Mouse (Mus musculus): ENCODE measurements at regions not wholly inside any gene's neighbourhood (a gene's known extent, or its start where the extent isn't known, plus 50 kb on each side); places are given as distances from the start of the nearest gene placed in this dataset.

DNA sequence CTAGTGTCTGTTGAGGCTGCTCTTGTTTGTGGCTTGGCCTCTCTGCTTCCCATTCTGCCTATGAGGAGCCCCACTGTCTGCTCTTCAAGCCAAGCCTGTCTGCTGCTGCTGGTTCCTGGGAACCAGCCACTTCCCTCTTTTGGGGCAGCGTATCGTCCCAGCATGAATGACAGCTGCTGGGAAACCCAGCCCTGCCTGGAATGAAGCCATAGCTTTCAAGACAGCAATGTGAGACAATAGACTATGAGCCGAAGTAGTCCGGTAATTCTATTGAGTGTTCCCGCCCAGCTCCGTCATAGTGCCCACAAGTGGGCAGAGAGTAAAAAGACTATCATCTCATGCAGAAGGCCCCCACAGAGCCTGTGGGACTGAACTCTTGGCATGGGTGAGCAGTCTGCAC, 80.4 kb downstream of the Cyp26a1 start:
- Histone ChIP-seq H3K79me2 (ENCODE audit: control insufficient read depth, insufficient read depth) (no peaks in the 10 kb centered on the region), H3K36me3 (ENCODE audit: control insufficient read depth, insufficient read depth) (no peaks in the 10 kb centered on the region), H3ac (ENCODE audit: control insufficient read depth, insufficient read length, low read depth) (no peak overlapping the region), H3K27me3 (ENCODE audit: control insufficient read depth, insufficient read depth, insufficient read length) (no peaks in the 10 kb centered on the region), H3K4me3 (ENCODE audit: insufficient read depth, poor library complexity, severe bottlenecking) (no peak overlapping the region), H3K79me3 (ENCODE audit: low read depth) (no peaks in the 10 kb centered on the region)
- TF ChIP-seq CTCF (IDR thresholded peaks at IDR 0.05; ENCODE audit: control insufficient read depth, insufficient read depth, insufficient read length) (no peak), MYOD1 (IDR thresholded peaks at IDR 0.05; ENCODE audit: control insufficient read depth, insufficient read length, low read depth) (no peak), USF1 (IDR thresholded peaks at IDR 0.05; ENCODE audit: low read depth) (no peak), MAX (IDR thresholded peaks at IDR 0.05) (no peak), CEBPB (IDR thresholded peaks at IDR 0.05; ENCODE audit: low read depth) (no peak), MYOG (IDR thresholded peaks at IDR 0.05; ENCODE audit: control insufficient read depth, extremely low read depth, insufficient read length) (no peak)

DNA sequence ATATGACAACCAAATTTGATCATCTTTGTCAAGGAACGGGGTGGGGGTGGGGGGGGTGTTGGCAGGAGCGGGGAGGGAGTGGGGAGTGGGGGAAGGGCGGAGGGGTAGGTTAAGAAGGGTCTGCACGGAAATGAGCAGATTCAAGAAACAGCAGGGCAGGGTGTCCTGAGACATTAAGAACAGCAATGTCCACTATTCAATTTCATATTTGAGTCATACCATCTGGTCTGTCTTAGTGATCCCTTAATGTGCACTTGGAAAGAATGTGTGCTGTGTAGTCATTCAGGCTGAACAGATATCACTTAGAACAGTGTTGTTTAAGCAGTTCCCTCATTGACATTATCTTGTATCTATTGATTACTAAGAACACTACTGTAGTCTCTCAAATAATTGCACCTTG, 81.0 kb downstream of the Cyp26a1 start:
- H3K27me3 ChIP-seq (ENCODE audit: control insufficient read depth, insufficient read depth, insufficient read length): no peaks in the 10 kb centered on the region
- no peaks in the 10 kb centered on the region for H3K36me3 ChIP-seq (ENCODE audit: control insufficient read depth, insufficient read depth)
- TF ChIP-seq MAX (IDR thresholded peaks at IDR 0.05): no peak
- no peaks in the 10 kb centered on the region for H3K79me3 ChIP-seq (ENCODE audit: low read depth)
- no peak overlapping the region for H3ac ChIP-seq (ENCODE audit: control insufficient read depth, insufficient read length, low read depth)
- H3K4me3 ChIP-seq (ENCODE audit: insufficient read depth, poor library complexity, severe bottlenecking): no peak overlapping the region
- H3K79me2 ChIP-seq (ENCODE audit: control insufficient read depth, insufficient read depth): no peaks in the 10 kb centered on the region

- Histone ChIP-seq H3K79me2 (ENCODE audit: control insufficient read depth, insufficient read depth) (no peaks in the 10 kb centered on the region), H3ac (ENCODE audit: control insufficient read depth, insufficient read length, low read depth) (no peak overlapping the region), H3K4me3 (ENCODE audit: insufficient read depth, poor library complexity, severe bottlenecking) (no peak overlapping the region), H3K79me3 (ENCODE audit: low read depth) (no peaks in the 10 kb centered on the region), H3K36me3 (ENCODE audit: control insufficient read depth, insufficient read depth) (no peaks in the 10 kb centered on the region), H3K27me3 (ENCODE audit: control insufficient read depth, insufficient read depth, insufficient read length) (no peaks in the 10 kb centered on the region)
- TF ChIP-seq MAX (IDR thresholded peaks at IDR 0.05) (no peak), CTCF (IDR thresholded peaks at IDR 0.05; ENCODE audit: control insufficient read depth, insufficient read depth, insufficient read length) (no peak), MYOG (IDR thresholded peaks at IDR 0.05; ENCODE audit: control insufficient read depth, extremely low read depth, insufficient read length) (no peak)
Measured at GRCm38 (mm10) chr19:37788540-37788939, 90.9 kb downstream of the Cyp26a1 start.

- no peaks in the 10 kb centered on the region for H3K79me3 ChIP-seq (ENCODE audit: low read depth)
- H3K4me3 ChIP-seq (ENCODE audit: insufficient read depth, poor library complexity, severe bottlenecking): no peak overlapping the region
- TF ChIP-seq CTCF (IDR thresholded peaks at IDR 0.05; ENCODE audit: control insufficient read depth, insufficient read depth, insufficient read length) (no peak), MYOD1 (IDR thresholded peaks at IDR 0.05; ENCODE audit: control insufficient read depth, insufficient read length, low read depth) (no peak), USF1 (IDR thresholded peaks at IDR 0.05; ENCODE audit: low read depth) (no peak), FOSL1 (IDR thresholded peaks at IDR 0.05; ENCODE audit: insufficient read depth, low read length, poor library complexity, severe bottlenecking) (no peak), MAX (IDR thresholded peaks at IDR 0.05) (no peak)
- H3K79me2 ChIP-seq (ENCODE audit: control insufficient read depth, insufficient read depth): no peaks in the 10 kb centered on the region
- H3K36me3 ChIP-seq (ENCODE audit: control insufficient read depth, insufficient read depth): no peaks in the 10 kb centered on the region
- no peak overlapping the region for H3ac ChIP-seq (ENCODE audit: control insufficient read depth, insufficient read length, low read depth)
- no peaks in the 10 kb centered on the region for H3K27me3 ChIP-seq (ENCODE audit: control insufficient read depth, insufficient read depth, insufficient read length)
Measured at GRCm38 (mm10) chr19:37789576-37790180, 92.1 kb downstream of the Cyp26a1 start.

- Histone ChIP-seq H3ac (ENCODE audit: control insufficient read depth, insufficient read length, low read depth) (no peak overlapping the region), H3K79me2 (ENCODE audit: control insufficient read depth, insufficient read depth) (no peaks in the 10 kb centered on the region), H3K79me3 (ENCODE audit: low read depth) (no peaks in the 10 kb centered on the region), H3K4me3 (ENCODE audit: insufficient read depth, poor library complexity, severe bottlenecking) (no peak overlapping the region), H3K27me3 (ENCODE audit: control insufficient read depth, insufficient read depth, insufficient read length) (no peaks in the 10 kb centered on the region), H3K36me3 (ENCODE audit: control insufficient read depth, insufficient read depth) (no peaks in the 10 kb centered on the region)
- no peak for TF ChIP-seq CEBPB (IDR thresholded peaks at IDR 0.05; ENCODE audit: low read depth)
- TF ChIP-seq FOSL1 (IDR thresholded peaks at IDR 0.05; ENCODE audit: insufficient read depth, low read length, poor library complexity, severe bottlenecking): no peak
Measured at GRCm38 (mm10) chr19:37790281-37791073, 92.9 kb downstream of the Cyp26a1 start.

DNA sequence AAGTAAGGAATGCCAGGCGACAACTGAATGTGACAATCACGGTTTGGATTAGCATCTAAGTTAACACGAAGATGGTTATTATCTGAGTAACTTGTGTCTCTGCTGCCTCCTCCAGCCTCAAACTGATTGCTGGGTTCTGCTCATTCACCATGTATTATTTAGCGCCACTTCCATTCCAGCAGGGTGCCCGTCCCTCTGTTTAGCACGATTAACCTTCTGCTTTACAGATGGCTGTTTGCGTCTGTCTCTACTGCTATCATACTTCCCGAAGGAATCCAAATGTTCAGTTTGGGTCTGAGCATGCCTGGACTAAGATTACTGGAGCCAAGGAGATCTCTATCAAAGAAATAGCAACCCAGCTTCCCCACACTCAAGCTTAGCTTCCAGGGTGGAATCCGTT, 95.6 kb downstream of the Cyp26a1 start:
- no peak overlapping the region for H3K4me3 ChIP-seq (ENCODE audit: insufficient read depth, poor library complexity, severe bottlenecking)
- no peaks in the 10 kb centered on the region for H3K27me3 ChIP-seq (ENCODE audit: control insufficient read depth, insufficient read depth, insufficient read length)
- H3K79me3 ChIP-seq (ENCODE audit: low read depth): no peaks in the 10 kb centered on the region
- no peaks in the 10 kb centered on the region for H3K79me2 ChIP-seq (ENCODE audit: control insufficient read depth, insufficient read depth)
- H3ac ChIP-seq (ENCODE audit: control insufficient read depth, insufficient read length, low read depth): no peak overlapping the region
- H3K36me3 ChIP-seq (ENCODE audit: control insufficient read depth, insufficient read depth): no peaks in the 10 kb centered on the region
- TF ChIP-seq MYOG (IDR thresholded peaks at IDR 0.05; ENCODE audit: control insufficient read depth, extremely low read depth, insufficient read length) (no peak), CEBPB (IDR thresholded peaks at IDR 0.05; ENCODE audit: low read depth) (no peak), FOSL1 (IDR thresholded peaks at IDR 0.05; ENCODE audit: insufficient read depth, low read length, poor library complexity, severe bottlenecking) (no peak), USF1 (IDR thresholded peaks at IDR 0.05; ENCODE audit: low read depth) (no peak), MAX (IDR thresholded peaks at IDR 0.05) (no peak), CTCF (IDR thresholded peaks at IDR 0.05; ENCODE audit: control insufficient read depth, insufficient read depth, insufficient read length) (no peak), MYOD1 (IDR thresholded peaks at IDR 0.05; ENCODE audit: control insufficient read depth, insufficient read length, low read depth) (no peak)

Data from C2C12 (cell line).